Mouse (Mus musculus) heart, embryonic 16.5 days (tissue): ENCODE measurements around the gene Kif6. TPM values are rescaled to one million over a fixed set of nuclear protein-coding genes. Genes with fewer than 3 reads are reported as not detected.
A peak's percentile ranks its signal among the peaks of the same experiment; 100 is the strongest.

Experiments
- ATAC-seq: fragments of 200-750 bp; cut with Nextera tagmentation; replicated peaks from 2 replicates; pipeline ENCODE4 v1.8.0; 2017; ENCODE audit warnings: moderate number of reproducible peaks; ENCODE audit not compliant: insufficient read depth, low FRiP score; ENCODE audit errors: extremely low read depth
- H3K27ac ChIP-seq: fragments of 300-500 bp; sonication (generic); 2 replicates; pipeline ENCODE4 v1.5.1; 2014; ENCODE audit warnings: mild to moderate bottlenecking, low read length, control low read depth, moderate library complexity
- H3K27me3 ChIP-seq: fragments of 300-500 bp; sonication (generic); 2 replicates; pipeline ENCODE4 v1.6.1; 2014; ENCODE audit warnings: low read length, mixed read lengths; ENCODE audit not compliant: control insufficient read depth, insufficient read depth
- H3K36me3 ChIP-seq: fragments of 300-500 bp; sonication (generic); 2 replicates; pipeline ENCODE4 v1.6.1; 2014; ENCODE audit not compliant: control insufficient read depth, insufficient read depth
- H3K4me1 ChIP-seq: fragments of 300-500 bp; sonication (generic); 2 replicates; pipeline ENCODE4 v1.6.1; 2014; ENCODE audit warnings: low read length, mixed read lengths; ENCODE audit not compliant: control insufficient read depth, insufficient read depth
- H3K4me2 ChIP-seq: fragments of 300-500 bp; sonication (generic); 2 replicates; pipeline ENCODE4 v1.6.1; 2014; ENCODE audit warnings: low read depth, mild to moderate bottlenecking, control low read depth, low read length
- H3K4me3 ChIP-seq: fragments of 300-500 bp; sonication (generic); 2 replicates; pipeline ENCODE4 v1.5.1; 2014; ENCODE audit warnings: mild to moderate bottlenecking, control low read depth, low read length
- H3K9ac ChIP-seq: fragments of 300-500 bp; sonication (generic); 2 replicates; pipeline ENCODE4 v1.6.1; 2014; ENCODE audit warnings: low read length, control low read depth
- H3K9me3 ChIP-seq: fragments of 300-500 bp; sonication (generic); replicated peaks from 2 replicates; pipeline ENCODE4 v1.6.1; 2016; ENCODE audit warnings: low read length; ENCODE audit not compliant: control insufficient read depth
- WGBS: fragments of 180-500 bp; shearing (Covaris S2); extraction: QIAGEN DNeasy Blood & Tissue Kit; methylation state at CpG from one replicate; pipeline ENCODE4 v1.1.7; 2014; 5-methylcytosine and 5-hydroxymethylcytosine counted together
- polyA plus RNA-seq: library from polyadenylated mRNA; unstranded; fragments of >200 nt; fragmentation: Nextera tagmentation; extraction: Ambion mirVana; gene quantifications from 2 replicates; pipeline ENCODE4 v1.2.1, GENCODE M21; 2015

The Kif6 gene
- polyA plus RNA-seq, 1 experiment from 2014 or later = 2.7 TPM

DNA sequence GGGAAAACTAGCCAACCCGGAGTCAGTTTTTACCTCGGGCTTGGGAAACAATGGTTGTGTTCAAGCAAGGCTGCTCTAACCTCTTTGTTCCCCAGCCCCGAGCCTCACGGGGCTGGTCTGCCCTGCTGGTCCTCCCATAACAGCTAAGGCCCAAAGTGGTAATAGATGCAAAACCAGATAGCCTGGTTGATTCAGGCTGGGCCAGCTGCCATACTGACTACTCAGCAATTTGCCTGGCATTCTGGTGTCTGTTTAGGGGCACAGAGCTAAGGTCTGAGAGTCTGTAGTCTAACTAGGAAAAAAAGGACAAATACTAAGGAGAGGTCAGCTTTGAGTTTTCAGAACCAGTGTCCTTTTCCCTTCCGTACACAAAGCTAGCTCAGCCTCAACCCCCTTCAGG lies 259.8 kb downstream of the Kif6 start:
- WGBS = 72% methylated on average over 5 of the region's 5 CpGs
- Histone ChIP-seq H3K27me3 (peaks cover 9% of the 10 kb centered on the region; the same call in 1 of the 2 replicates), H3K4me1 (no peaks in the 10 kb centered on the region), H3K9ac (no peak overlapping the region), H3K4me2 (no peak overlapping the region), H3K4me3 (no peak overlapping the region), H3K36me3 (no peaks in the 10 kb centered on the region), H3K9me3 (no peaks in the 10 kb centered on the region), H3K27ac (no peak overlapping the region)
- ATAC-seq = no peak

- WGBS = 64% methylated on average over 6 of the region's 6 CpGs
- Histone ChIP-seq H3K27ac (no peak overlapping the region), H3K4me3 (no peak overlapping the region), H3K36me3 (no peaks in the 10 kb centered on the region), H3K4me2 (no peak overlapping the region), H3K4me1 (no peaks in the 10 kb centered on the region), H3K27me3 (peaks cover 9% of the 10 kb centered on the region; the same call in 1 of the 2 replicates), H3K9ac (no peak overlapping the region), H3K9me3 (no peaks in the 10 kb centered on the region)
- ATAC-seq = no peak
These were observed 260.5 kb downstream of the Kif6 start for GRCm38 (mm10) chr17:49875401-49875800.

DNA sequence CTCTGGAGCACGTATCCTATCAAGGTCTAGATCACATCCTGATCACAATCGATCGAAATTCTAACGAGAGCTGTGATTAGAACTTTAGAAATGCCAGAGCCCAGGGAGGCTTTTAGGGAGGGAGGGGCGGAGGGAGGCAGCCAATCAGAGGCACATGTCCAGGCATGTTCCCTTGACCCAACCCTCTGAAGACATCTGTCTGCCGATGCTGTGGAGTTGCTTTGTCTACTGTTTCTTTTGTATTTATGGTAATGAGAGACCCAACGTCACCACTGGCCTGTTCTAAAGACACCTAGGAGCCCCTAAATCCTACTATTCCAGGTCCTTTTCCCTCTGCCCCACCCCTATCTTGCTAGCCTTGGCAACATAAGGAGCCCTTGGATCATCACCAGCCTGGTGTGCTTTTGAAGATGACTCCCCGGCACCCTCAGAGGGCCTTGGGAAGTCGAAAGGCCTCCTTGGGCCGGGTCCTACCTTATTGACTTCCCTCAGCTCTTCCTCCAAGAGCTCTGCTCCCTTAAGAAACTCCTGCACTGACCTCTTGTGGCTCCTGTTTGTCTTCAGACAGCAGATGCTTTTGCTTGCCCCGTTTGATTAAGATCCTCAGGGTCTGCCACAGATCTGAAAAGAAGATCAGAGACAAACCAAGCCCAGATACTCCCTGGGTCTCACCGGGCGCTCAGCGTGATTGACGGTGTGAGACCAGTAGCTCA lies 261.2 kb downstream of the Kif6 start:
- H3K9me3 ChIP-seq = no peaks in the 10 kb centered on the region
- no peak overlapping the region for H3K4me2 ChIP-seq
- H3K27ac ChIP-seq = no peak overlapping the region
- ATAC-seq = no peak
- peaks cover 6% of the 10 kb centered on the region; the same call in 1 of the 2 replicates for H3K27me3 ChIP-seq
- no peak overlapping the region for H3K9ac ChIP-seq
- H3K4me1 ChIP-seq = no peaks in the 10 kb centered on the region
- H3K36me3 ChIP-seq = no peaks in the 10 kb centered on the region
- H3K4me3 ChIP-seq = no peak overlapping the region
- 58% methylated on average over 15 of the region's 15 CpGs for WGBS

DNA sequence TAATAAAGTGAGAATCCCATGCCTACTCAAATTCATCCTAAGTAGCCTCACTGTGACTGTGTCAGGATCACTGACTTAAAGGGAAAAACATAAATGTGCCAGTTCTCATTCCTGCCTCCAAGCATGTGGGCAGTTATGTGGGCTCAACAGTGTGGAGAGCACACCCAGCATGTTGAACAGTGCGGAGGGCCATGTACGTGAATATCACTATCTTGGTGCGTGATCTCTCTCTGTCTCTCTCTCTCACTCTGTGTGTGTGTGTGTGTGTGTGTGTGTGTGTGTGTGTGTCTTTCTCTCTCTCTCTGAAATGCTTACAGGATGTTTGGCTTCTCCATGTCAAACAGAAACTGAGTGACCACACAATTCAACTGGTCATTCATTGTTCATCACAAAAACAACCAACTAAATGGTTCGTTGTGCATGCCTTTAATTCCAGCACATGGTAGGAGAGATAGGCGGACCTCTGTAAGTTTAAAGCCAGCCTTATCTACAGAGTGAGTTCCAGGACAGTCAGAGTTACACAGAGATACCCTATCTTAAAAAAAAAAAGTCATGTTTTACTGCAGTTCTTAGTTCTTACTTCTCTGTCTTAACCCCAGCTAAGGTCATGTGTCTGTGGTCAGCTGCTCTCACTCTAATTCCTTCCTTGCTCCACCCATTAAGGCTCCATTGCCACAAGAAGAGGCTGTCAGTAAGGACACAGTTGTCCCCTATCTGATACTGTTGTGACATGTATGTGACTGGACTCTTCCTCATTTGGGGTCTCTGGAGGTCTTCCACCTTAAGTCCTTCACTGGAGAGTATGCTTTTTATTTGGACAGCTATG lies 266.2 kb downstream of the Kif6 start:
- WGBS = 62% methylated on average over 5 of the region's 5 CpGs
- no peaks in the 10 kb centered on the region for H3K27me3 ChIP-seq
- H3K9ac ChIP-seq = no peak overlapping the region
- H3K4me2 ChIP-seq = no peak overlapping the region
- peaks cover 7% of the 10 kb centered on the region; the same call in 1 of the 2 replicates for H3K4me1 ChIP-seq
- ATAC-seq = no peak
- 0 out of 2 replicates have a peak, but pooled peaks cover 2% of the 10 kb centered on the region for H3K9me3 ChIP-seq
- H3K36me3 ChIP-seq = no peaks in the 10 kb centered on the region
- no peak overlapping the region for H3K4me3 ChIP-seq
- no peak overlapping the region for H3K27ac ChIP-seq

GRCm38 (mm10) chr17:49881796-49882195 lies 266.9 kb downstream of the Kif6 start:
- H3K9ac ChIP-seq = no peak overlapping the region
- no peak overlapping the region for H3K27ac ChIP-seq
- no peak overlapping the region for H3K4me3 ChIP-seq
- H3K4me2 ChIP-seq = no peak overlapping the region
- 79% methylated on average over 7 of the region's 7 CpGs for WGBS
- H3K9me3 ChIP-seq = 0 out of 2 replicates have a peak, but pooled peaks cover 2% of the 10 kb centered on the region
- H3K36me3 ChIP-seq = no peaks in the 10 kb centered on the region
- H3K27me3 ChIP-seq = no peaks in the 10 kb centered on the region
- no peak for ATAC-seq
- H3K4me1 ChIP-seq = peaks cover 7% of the 10 kb centered on the region; the same call in 1 of the 2 replicates

GRCm38 (mm10) chr17:49883136-49883755 lies 268.3 kb downstream of the Kif6 start:
- Histone ChIP-seq H3K36me3 (no peaks in the 10 kb centered on the region), H3K27me3 (no peaks in the 10 kb centered on the region), H3K9ac (no peak overlapping the region), H3K4me1 (peaks cover 7% of the 10 kb centered on the region; the same call in 1 of the 2 replicates), H3K4me3 (no peak overlapping the region), H3K9me3 (0 out of 2 replicates have a peak, but pooled peaks cover 2% of the 10 kb centered on the region), H3K27ac (no peak overlapping the region), H3K4me2 (no peak overlapping the region)
- 81% methylated on average over 8 of the region's 8 CpGs for WGBS
- no peak for ATAC-seq

- Histone ChIP-seq H3K9me3 (0 out of 2 replicates have a peak, but pooled peaks cover 2% of the 10 kb centered on the region), H3K36me3 (no peaks in the 10 kb centered on the region), H3K27ac (no peak overlapping the region), H3K4me3 (no peak overlapping the region), H3K9ac (no peak overlapping the region), H3K4me2 (no peak overlapping the region), H3K27me3 (no peaks in the 10 kb centered on the region), H3K4me1 (peaks cover 7% of the 10 kb centered on the region; the same call in 1 of the 2 replicates)
- no peak; the same call in 1 of the 2 replicates for ATAC-seq
- 39% methylated on average over 11 of the region's 11 CpGs for WGBS
These were observed 270.1 kb downstream of the Kif6 start for GRCm38 (mm10) chr17:49885035-49885434.

DNA sequence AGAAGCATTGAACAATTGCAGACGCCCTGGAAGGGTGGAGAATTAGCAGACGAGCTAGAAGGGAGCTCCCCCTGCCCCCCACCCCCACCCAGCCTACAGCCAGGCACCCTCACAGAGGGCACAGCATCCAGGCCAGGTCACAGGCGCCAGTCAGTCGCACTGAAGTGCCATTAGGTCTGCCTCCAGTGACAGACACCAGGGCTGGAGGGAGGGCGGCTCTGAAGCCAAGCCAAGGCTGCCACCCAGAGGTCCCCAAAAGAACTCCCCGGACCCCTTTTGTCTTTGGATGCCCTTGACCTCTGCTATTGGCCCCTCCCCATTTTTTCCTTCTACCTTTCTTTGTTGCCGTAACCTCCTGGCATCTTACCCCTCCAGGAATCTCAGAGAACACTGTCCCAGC lies 274.7 kb downstream of the Kif6 start:
- no peaks in the 10 kb centered on the region for H3K36me3 ChIP-seq
- peaks cover 7% of the 10 kb centered on the region; the same call in 1 of the 2 replicates for H3K4me1 ChIP-seq
- WGBS = 36% methylated on average over 7 of the region's 7 CpGs

More for the DNA sequence above, 274.7 kb downstream of the Kif6 start:
- H3K9ac ChIP-seq = no peak overlapping the region
- no peak overlapping the region for H3K27ac ChIP-seq
- no peaks in the 10 kb centered on the region for H3K9me3 ChIP-seq
- 0 out of 2 replicates have a peak, but pooled peaks have one; percentile 39 for ATAC-seq
- no peak overlapping the region for H3K4me2 ChIP-seq
- no peaks in the 10 kb centered on the region for H3K27me3 ChIP-seq
- no peak overlapping the region for H3K4me3 ChIP-seq
